In the genomic region with DNA sequence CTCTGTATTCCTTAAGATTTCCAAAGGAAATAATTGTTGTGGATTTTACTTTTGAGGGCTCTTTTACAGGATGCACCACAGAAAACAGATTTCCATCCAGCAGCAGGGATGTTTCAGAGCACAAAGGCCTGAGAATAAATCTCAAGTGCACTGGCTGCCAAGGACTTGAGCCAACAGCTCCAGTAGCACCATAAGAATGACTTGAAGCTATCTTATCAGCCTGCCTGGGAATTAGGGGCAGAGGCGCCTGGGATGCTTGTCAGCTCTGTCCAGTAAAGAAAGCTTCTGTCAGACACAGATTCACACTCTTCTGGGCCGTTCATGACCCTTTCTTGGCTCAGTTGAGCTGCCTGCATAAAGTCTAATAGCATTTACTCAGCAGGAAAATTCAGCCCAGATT, we compare ENCODE assay signal across 12 mouse cellular contexts. TPM values are rescaled to one million over a fixed set of nuclear protein-coding genes. Genes with fewer than 3 reads are reported as not detected.
DNase-seq lines count a peak whose midpoint lies in the region; ATAC-seq and TF ChIP-seq lines count a peak whose summit lies in the region.
"Had no signal": no experiment of that assay in that cellular context is flagged by ENCODE, and none has a peak within 500 bp of the region (broad histone marks: within the 10 kb centered on the region; RNA-seq: fewer than 3 reads in every experiment).

No protein-coding gene starts in this region.

- no peak overlapping the region for H3K9ac ChIP-seq in heart, adult 2 months (ENCODE audit: low read depth, low read length)
- no peak overlapping the region for H3K9ac ChIP-seq in midbrain, embryonic 11.5 days (ENCODE audit: low read length)
- H3K9ac ChIP-seq: neural tube, embryonic 13.5 days had no signal

- no peaks in the 10 kb centered on the region for H3K9me3 ChIP-seq in midbrain, embryonic 11.5 days (ENCODE audit: control insufficient read depth, low read length)
- H3K9me3 ChIP-seq: neural tube, embryonic 13.5 days had no signal

- no peak for TF ChIP-seq CTCF in heart, adult 2 months (IDR thresholded peaks at IDR 0.05)
- no peak for TF ChIP-seq CTCF in kidney, adult 2 months (conservative IDR thresholded peaks at IDR 0.05; ENCODE audit: insufficient read depth, insufficient read length, low read depth, low read length)
- TF ChIP-seq CTCF in layer of hippocampus, adult 2 months (conservative IDR thresholded peaks at IDR 0.05), result no peak

- H3K27ac ChIP-seq in heart, adult 2 months, result peak overlapping the region; percentile 55
- no peak overlapping the region for H3K27ac ChIP-seq in kidney, adult 2 months (ENCODE audit: insufficient read depth, low read depth, low read length)
- no peak overlapping the region for H3K27ac ChIP-seq in layer of hippocampus, adult 2 months
- H3K27ac ChIP-seq in midbrain, embryonic 11.5 days (ENCODE audit: low read depth, low read length), result no peak overlapping the region
- H3K27ac ChIP-seq: macrophage; neural tube, embryonic 13.5 days had no signal

- intact Hi-C loops in heart, adult 2 months (cut with DNase I), result loop anchor here (10.0 kb wide), 1 partner anchor 122 kb away; no protein-coding TSS in a partner anchor

- no peaks in the 10 kb centered on the region for H3K79me2 ChIP-seq in heart, adult 2 months (replicated peaks; ENCODE audit: control insufficient read depth, insufficient read depth, low read length)

- DNase-seq in embryo, embryonic 10 days (ENCODE audit: low spot score), result peak; percentile 4
- DNase-seq in embryo, embryonic 10.5 days (ENCODE audit: low spot score), result no peak
- peak; percentile 43 to 69 for DNase-seq in heart, adult 2 months
- peak; percentile 62 for DNase-seq in kidney, adult 2 months
- peak; percentile 56 for DNase-seq in lung, postnatal 36 days
- no peak for DNase-seq in layer of hippocampus, adult 2 months (ENCODE audit: low spot score in 2 of 2)
- DNase-seq in midbrain, embryonic 11.5 days (ENCODE audit: low spot score, missing footprints), result no peak
- DNase-seq: cerebellum, adult 9-10 months; layer of hippocampus, adult 9-11 months had no signal

- TF ChIP-seq EP300 in heart, adult 2 months (IDR thresholded peaks at IDR 0.05; ENCODE audit: insufficient read depth, low read depth, low read length), result no peak

- H3K36me3 ChIP-seq in heart, adult 2 months (ENCODE audit: control insufficient read depth, insufficient read depth, low read length), result peaks cover 6% of the 10 kb centered on the region
- no peaks in the 10 kb centered on the region for H3K36me3 ChIP-seq in kidney, adult 2 months (ENCODE audit: control insufficient read depth, insufficient read depth, low read length)
- no peaks in the 10 kb centered on the region for H3K36me3 ChIP-seq in midbrain, embryonic 11.5 days (ENCODE audit: control insufficient read depth, insufficient read depth, low read length)
- H3K36me3 ChIP-seq: neural tube, embryonic 13.5 days had no signal

- H3K4me2 ChIP-seq in midbrain, embryonic 11.5 days, result no peak overlapping the region
- H3K4me2 ChIP-seq: neural tube, embryonic 13.5 days had no signal

- H3K4me3 ChIP-seq in heart, adult 2 months, result no peak overlapping the region
- H3K4me3 ChIP-seq in kidney, adult 2 months (ENCODE audit: insufficient read depth, low read depth, low read length), result no peak overlapping the region
- H3K4me3 ChIP-seq in layer of hippocampus, adult 2 months, result no peak overlapping the region
- H3K4me3 ChIP-seq in midbrain, embryonic 11.5 days (ENCODE audit: low read depth, low read length), result no peak overlapping the region
- H3K4me3 ChIP-seq: neural tube, embryonic 13.5 days had no signal

- H3K4me1 ChIP-seq in heart, adult 2 months (ENCODE audit: control insufficient read depth, insufficient read depth, low read length), result peaks cover 4% of the 10 kb centered on the region
- H3K4me1 ChIP-seq in kidney, adult 2 months (ENCODE audit: control insufficient read depth, insufficient read depth, low read length), result no peaks in the 10 kb centered on the region
- no peaks in the 10 kb centered on the region for H3K4me1 ChIP-seq in midbrain, embryonic 11.5 days (ENCODE audit: control insufficient read depth, insufficient read depth, low read length)
- H3K4me1 ChIP-seq: neural tube, embryonic 13.5 days had no signal

- no peaks in the 10 kb centered on the region for H3K27me3 ChIP-seq in heart, adult 2 months (ENCODE audit: control insufficient read depth, insufficient read depth, low read length)
- H3K27me3 ChIP-seq in kidney, adult 2 months (replicated peaks; ENCODE audit: control insufficient read depth, insufficient read depth, low read length), result no peaks in the 10 kb centered on the region
- no peaks in the 10 kb centered on the region for H3K27me3 ChIP-seq in midbrain, embryonic 11.5 days (ENCODE audit: control insufficient read depth, insufficient read depth, low read length)
- H3K27me3 ChIP-seq: neural tube, embryonic 13.5 days had no signal

- WGBS in heart, adult 2 months, result 19% methylated on average over 2 of the region's 2 CpGs
- WGBS in kidney, adult 2 months, result 68% methylated on average over 2 of the region's 2 CpGs
- WGBS in midbrain, embryonic 11.5 days, result 82% methylated on average over 2 of the region's 2 CpGs

- ATAC-seq in erythroblast, adult 5-6 weeks (replicated peaks; ENCODE audit: low FRiP score, poor library complexity, severe bottlenecking), result no peak
- ATAC-seq in midbrain, embryonic 11.5 days (ENCODE audit: low FRiP score), result no peak

- TF ChIP-seq POLR2A in heart, adult 2 months (IDR thresholded peaks at IDR 0.05; ENCODE audit: insufficient read depth, low read depth, low read length), result 0 out of 2 replicates have a peak, but pooled peaks have one; percentile 15
- no peak for TF ChIP-seq POLR2A in kidney, adult 2 months (IDR thresholded peaks at IDR 0.05; ENCODE audit: low read depth, low read length)

RNA-seq across cellular contexts. Expression of a gene that starts 33.1 kb away (rescaled TPM):
- 10 to 100 TPM; 17.7 to 20.6 TPM for total RNA-seq in heart, adult 2 months (2021)
- 12.0 and 22.7 TPM in 2 replicates for polyA plus RNA-seq in heart, adult 2 months (2012; rRNA removed)
- polyA plus RNA-seq in kidney, adult 2 months (2012; rRNA removed), result 13.1 and 14.8 TPM in 2 replicates
- 10 to 100 TPM; 16.8 to 18.8 TPM for total RNA-seq in layer of hippocampus, adult 2 months (2021)
- 0.21 TPM in 1 of 2 replicates, not detected in the other for total RNA-seq in erythroblast, adult 5-6 weeks (2015; ENCODE audit: low replicate concordance)
- total RNA-seq in erythroblast, adult 5-6 weeks (2017; ENCODE audit: low replicate concordance), result not detected in 2 replicates
- 3.6 and 3.9 TPM in 2 replicates for polyA plus RNA-seq in midbrain, embryonic 11.5 days (2014; fragmentation: Nextera tagmentation; extraction: Ambion mirVana)

RNA-seq across cellular contexts. Expression of a gene that starts 38.0 kb away (rescaled TPM):
- total RNA-seq in heart, adult 2 months (2021), result 10 to 100 TPM; 14.7 to 15.1 TPM
- polyA plus RNA-seq in heart, adult 2 months (2012; rRNA removed), result 9.4 and 18.6 TPM in 2 replicates
- 5.3 and 6.7 TPM in 2 replicates for polyA plus RNA-seq in kidney, adult 2 months (2012; rRNA removed)
- total RNA-seq in layer of hippocampus, adult 2 months (2021), result 100 to 1,000 TPM; 110 to 113 TPM
- 8.5 TPM in 1 of 2 replicates, not detected in the other for total RNA-seq in erythroblast, adult 5-6 weeks (2015; ENCODE audit: low replicate concordance)
- total RNA-seq in erythroblast, adult 5-6 weeks (2017; ENCODE audit: low replicate concordance), result not detected in 2 replicates
- 8.4 and 9.7 TPM in 2 replicates for polyA plus RNA-seq in midbrain, embryonic 11.5 days (2014; fragmentation: Nextera tagmentation; extraction: Ambion mirVana)

Comparison
In these comparisons a context has a peak if more than half of its experiments do, and no peak if none do; other contexts are left out.
1. DNase-seq: peak in embryo, embryonic 10 days (single experiment), heart, adult 2 months (2 of 2), kidney, adult 2 months (single experiment) and lung, postnatal 36 days (single experiment); none in embryo, embryonic 10.5 days (single experiment), layer of hippocampus, adult 2 months (0 of 2) and midbrain, embryonic 11.5 days (single experiment).
2. RNA of a gene that starts 33.1 kb away (total RNA-seq): 17.7 to 20.6 TPM in heart, adult 2 months and 16.8 to 18.8 TPM in layer of hippocampus, adult 2 months; 0.21 TPM in erythroblast, adult 5-6 weeks; every median in the first group is over 10 times any median in the second.
3. RNA of a gene that starts 38.0 kb away (total RNA-seq): 110 to 113 TPM in layer of hippocampus, adult 2 months; 14.7 to 15.1 TPM in heart, adult 2 months and 8.5 TPM in erythroblast, adult 5-6 weeks; every median in the first group is over 4 times any median in the second.